Mouse (Mus musculus) megakaryocyte, embryonic 14.5 days (primary cell): Measurements from ENCODE around the gene Otud7a.

Experiments
- FLI1 ChIP-seq: IDR thresholded peaks from 2 replicates; pipeline ENCODE4 v1.6.1; 2012; ENCODE audit warnings: low read length, inconsistent platforms, mixed read lengths
- GATA1 ChIP-seq: IDR thresholded peaks from 3 replicates; pipeline ENCODE4 v1.6.1; 2012; ENCODE audit warnings: mixed read lengths, low read length, inconsistent platforms, borderline replicate concordance

DNA sequence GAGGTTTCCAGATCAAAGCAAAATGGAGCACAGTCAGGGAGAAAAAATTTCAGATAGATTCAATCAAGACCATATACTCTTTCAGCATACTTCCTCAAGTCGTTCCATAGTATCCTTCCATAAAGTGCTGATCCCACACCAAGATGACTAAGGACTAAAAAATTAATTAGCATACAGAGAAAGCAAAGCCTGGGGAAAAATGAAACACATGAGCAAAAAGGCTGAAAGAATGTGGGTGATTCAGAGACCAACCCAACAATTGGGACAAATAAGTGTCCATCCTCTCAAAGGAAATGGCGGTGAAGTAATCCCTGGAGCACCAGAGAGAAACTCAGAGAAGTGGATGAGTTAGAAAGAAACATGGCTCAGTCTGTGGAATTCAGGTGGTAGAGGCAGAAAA is 38.5 kb downstream of the Otud7a start:
- TF ChIP-seq GATA1: no peak
- TF ChIP-seq FLI1: no peak
